ENCODE assay signal across 8 mouse cellular contexts in genomic region chr11:95105274-95105874, GRCm38 (mm10). TPM values are rescaled to one million over a fixed set of nuclear protein-coding genes. Genes with fewer than 3 reads are reported as not detected.
DNase-seq lines count a peak whose midpoint lies in the region; ATAC-seq and TF ChIP-seq lines count a peak whose summit lies in the region.

No protein-coding gene starts in this region.

- peaks cover 9% of the 10 kb centered on the region for H3K4me1 ChIP-seq in forebrain, embryonic 16.5 days (replicated peaks; ENCODE audit: control insufficient read depth, insufficient read depth, low read length)
- H3K4me1 ChIP-seq in limb, embryonic 14.5 days (ENCODE audit: control insufficient read depth, insufficient read depth, low read length), result 0 out of 2 replicates have a peak, but pooled peaks cover 2% of the 10 kb centered on the region
- no peaks in the 10 kb centered on the region for H3K4me1 ChIP-seq in neural tube, embryonic 11.5 days (ENCODE audit: control insufficient read depth, insufficient read depth, low read length)

- WGBS in forebrain, embryonic 16.5 days, result 5% methylated on average over 25 of the region's 25 CpGs
- 3% methylated on average over 24 of the region's 25 CpGs for WGBS in limb, embryonic 14.5 days
- WGBS in neural tube, embryonic 11.5 days, result 4% methylated on average over 24 of the region's 25 CpGs

- TF ChIP-seq POLR2A in limb, embryonic 14.5 days (IDR thresholded peaks at IDR 0.05; ENCODE audit: borderline replicate concordance, extremely low read depth, insufficient read depth, insufficient read length), result no peak

- no peaks in the 10 kb centered on the region for H3K9me3 ChIP-seq in forebrain, embryonic 16.5 days (ENCODE audit: control insufficient read depth, low read length)
- no peaks in the 10 kb centered on the region for H3K9me3 ChIP-seq in limb, embryonic 14.5 days (ENCODE audit: control insufficient read depth, low read length)
- no peaks in the 10 kb centered on the region for H3K9me3 ChIP-seq in neural tube, embryonic 11.5 days (ENCODE audit: control insufficient read depth, low read length)

- ATAC-seq in forebrain, embryonic 16.5 days, result 0 out of 2 replicates have a peak, but pooled peaks have one; percentile 22
- no peak for ATAC-seq in limb, embryonic 14.5 days (ENCODE audit: low FRiP score, low read depth)
- no peak for ATAC-seq in neural tube, embryonic 11.5 days (ENCODE audit: insufficient read depth, low FRiP score, low TSS enrichment)

- H3K27ac ChIP-seq in forebrain, embryonic 16.5 days (ENCODE audit: low read length), result no peak overlapping the region
- H3K27ac ChIP-seq in limb, embryonic 14.5 days (replicated peaks; ENCODE audit: low read depth, low read length), result no peak overlapping the region
- no peak overlapping the region for H3K27ac ChIP-seq in neural tube, embryonic 11.5 days (ENCODE audit: low read depth, low read length)

- H3K4me2 ChIP-seq in forebrain, embryonic 16.5 days (ENCODE audit: low read length), result peak overlapping the region; percentile 11
- peak overlapping the region; percentile 37 for H3K4me2 ChIP-seq in limb, embryonic 14.5 days (replicated peaks; ENCODE audit: low read depth, low read length, severe bottlenecking)
- peak overlapping the region; percentile 31 for H3K4me2 ChIP-seq in neural tube, embryonic 11.5 days (ENCODE audit: low read depth)

- H3K27me3 ChIP-seq in forebrain, embryonic 16.5 days (replicated peaks; ENCODE audit: control insufficient read depth, insufficient read depth, low read length), result no peaks in the 10 kb centered on the region
- H3K27me3 ChIP-seq in limb, embryonic 14.5 days (ENCODE audit: control insufficient read depth, insufficient read depth, low read length), result 0 out of 2 replicates have a peak, but pooled peaks cover 5% of the 10 kb centered on the region
- H3K27me3 ChIP-seq in neural tube, embryonic 11.5 days (ENCODE audit: control insufficient read depth, insufficient read depth, low read length), result no peaks in the 10 kb centered on the region

- H3K4me3 ChIP-seq in forebrain, embryonic 16.5 days (replicated peaks; ENCODE audit: low read length), result no peak overlapping the region
- H3K4me3 ChIP-seq in limb, embryonic 14.5 days (replicated peaks; ENCODE audit: low read length), result no peak overlapping the region; the same call in 1 of the 2 replicates
- peak overlapping the region; percentile 1; the same call in 1 of the 2 replicates for H3K4me3 ChIP-seq in neural tube, embryonic 11.5 days (ENCODE audit: low read depth, low read length)

- DNase-seq in ovary, adult 18-20 months (ENCODE audit: low spot score), result peak; percentile 39
- DNase-seq in ovary, postnatal 10 days (ENCODE audit: low spot score), result no peak
- DNase-seq in limb, embryonic 14.5 days (ENCODE audit: low spot score), result no peak
- peak; percentile 16 for DNase-seq in neural tube, embryonic 11.5 days (ENCODE audit: low spot score)
- DNase-seq in thymus, postnatal 10 days (ENCODE audit: low spot score in 2 of 2), result no peak
- no peak for DNase-seq in B cell, adult 2 months
- no peak for DNase-seq in c-Kit-positive CD71-positive TER-119-positive erythroid progenitor cells, embryonic 14.5 days (ENCODE audit: low spot score)

- no peak overlapping the region; the same call in 1 of the 2 replicates for H3K9ac ChIP-seq in forebrain, embryonic 16.5 days (replicated peaks; ENCODE audit: low read depth, low read length)
- no peak overlapping the region for H3K9ac ChIP-seq in limb, embryonic 14.5 days (ENCODE audit: low read depth, low read length, severe bottlenecking)
- no peak overlapping the region for H3K9ac ChIP-seq in neural tube, embryonic 11.5 days (ENCODE audit: low read length)

- H3K36me3 ChIP-seq in forebrain, embryonic 16.5 days (ENCODE audit: control insufficient read depth, insufficient read depth), result no peaks in the 10 kb centered on the region
- H3K36me3 ChIP-seq in limb, embryonic 14.5 days (ENCODE audit: control insufficient read depth, insufficient read depth, low read length), result no peaks in the 10 kb centered on the region
- H3K36me3 ChIP-seq in neural tube, embryonic 11.5 days (ENCODE audit: control insufficient read depth, insufficient read depth, low read length), result no peaks in the 10 kb centered on the region

RNA-seq across cellular contexts. Expression of gene Dlx3, which starts 14.5 kb away (rescaled TPM):
- 0.10 and 0.27 TPM in 2 replicates for polyA plus RNA-seq in forebrain, embryonic 16.5 days (2015; fragmentation: Nextera tagmentation; extraction: Ambion mirVana)
- 8.3 and 8.6 TPM in 2 replicates for polyA plus RNA-seq in limb, embryonic 14.5 days (2012; rRNA removed)
- polyA plus RNA-seq in limb, embryonic 14.5 days (2014; fragmentation: Nextera tagmentation; extraction: Ambion mirVana), result 14.3 and 16.3 TPM in 2 replicates
- polyA plus RNA-seq in neural tube, embryonic 11.5 days (2014; fragmentation: Nextera tagmentation; extraction: Ambion mirVana), result 1.8 and 2.2 TPM in 2 replicates

RNA-seq across cellular contexts. Expression of gene Itga3, which starts 28.8 kb away (rescaled TPM):
- polyA plus RNA-seq in forebrain, embryonic 16.5 days (2015; fragmentation: Nextera tagmentation; extraction: Ambion mirVana), result 6.3 and 8.5 TPM in 2 replicates
- 12.7 and 14.3 TPM in 2 replicates for polyA plus RNA-seq in limb, embryonic 14.5 days (2012; rRNA removed)
- polyA plus RNA-seq in limb, embryonic 14.5 days (2014; fragmentation: Nextera tagmentation; extraction: Ambion mirVana), result 8.6 and 10.0 TPM in 2 replicates
- polyA plus RNA-seq in neural tube, embryonic 11.5 days (2014; fragmentation: Nextera tagmentation; extraction: Ambion mirVana), result 4.9 and 5.2 TPM in 2 replicates

RNA-seq across cellular contexts. Expression of gene Dlx4, which starts 40.7 kb away (rescaled TPM):
- polyA plus RNA-seq in forebrain, embryonic 16.5 days (2015; fragmentation: Nextera tagmentation; extraction: Ambion mirVana), result 0.10 TPM in 1 of 2 replicates, not detected in the other
- polyA plus RNA-seq in limb, embryonic 14.5 days (2012; rRNA removed), result 2.0 and 2.4 TPM in 2 replicates
- polyA plus RNA-seq in limb, embryonic 14.5 days (2014; fragmentation: Nextera tagmentation; extraction: Ambion mirVana), result 3.3 and 3.4 TPM in 2 replicates
- 0.11 TPM in 1 of 2 replicates, not detected in the other for polyA plus RNA-seq in neural tube, embryonic 11.5 days (2014; fragmentation: Nextera tagmentation; extraction: Ambion mirVana)

Comparison
In these comparisons a context has a peak if more than half of its experiments do, and no peak if none do; other contexts are left out.
1. DNase-seq: peak in ovary, adult 18-20 months (single experiment) and neural tube, embryonic 11.5 days (single experiment); none in ovary, postnatal 10 days (single experiment), limb, embryonic 14.5 days (single experiment), thymus, postnatal 10 days (0 of 2), B cell, adult 2 months (0 of 2) and c-Kit-positive CD71-positive TER-119-positive erythroid progenitor cells, embryonic 14.5 days (single experiment).
2. Peak in every context shown above with its lines, with median percentiles within 50 percentile points of each other: H3K4me2 ChIP-seq.